In the genomic region with DNA sequence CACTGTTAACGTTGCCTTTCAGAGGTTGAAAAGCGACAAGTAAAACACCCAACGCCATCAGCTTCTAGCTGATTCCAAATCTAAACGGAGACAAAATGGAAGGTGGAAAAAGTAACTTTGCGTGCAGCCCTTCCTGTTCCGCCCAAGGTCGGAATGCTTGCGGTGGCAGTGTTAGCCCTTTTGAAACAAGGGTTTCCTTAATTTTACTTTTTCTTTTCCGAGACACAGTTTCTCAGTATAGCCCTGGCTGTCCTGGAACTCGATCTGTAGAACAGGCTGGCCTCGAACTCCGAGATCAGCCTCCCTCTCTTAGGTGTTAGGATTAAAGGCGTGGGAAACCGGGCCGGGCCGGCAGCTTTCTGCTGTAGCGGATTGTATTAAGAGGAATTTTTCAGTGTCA, we compare ENCODE assay signal across 8 mouse cellular contexts. TPM values are rescaled to one million over a fixed set of nuclear protein-coding genes. Genes with fewer than 3 reads are reported as not detected.
A peak's percentile ranks its signal among the peaks of the same experiment; 100 is the strongest.
DNase-seq lines count a peak whose midpoint lies in the region; TF ChIP-seq lines count a peak whose summit lies in the region.

No protein-coding gene starts in this region.

- DNase-seq in embryo, embryonic 11 days, result peak; percentile 47
- DNase-seq in embryo, embryonic 10.5 days (ENCODE audit: low spot score), result no peak
- DNase-seq in c-Kit-positive CD71-positive TER-119-positive erythroid progenitor cells, embryonic 14.5 days (ENCODE audit: low spot score), result peak; percentile 47
- no peak for DNase-seq in hindbrain, embryonic 10.5 days (ENCODE audit: low spot score)
- peak; percentile 15 for DNase-seq in layer of hippocampus, postnatal 36 days
- DNase-seq in testis, postnatal 14 days (ENCODE audit: low spot score), result peak; percentile 25

- peaks cover 24% of the 10 kb centered on the region for H3K4me1 ChIP-seq in hindbrain, embryonic 10.5 days (replicated peaks)
- H3K4me1 ChIP-seq in megakaryocyte, embryonic 14.5 days, result peaks cover 29% of the 10 kb centered on the region

- H3K79me2 ChIP-seq in C2C12 (ENCODE audit: control insufficient read depth, insufficient read depth), result peaks cover 55% of the 10 kb centered on the region

- H3K79me3 ChIP-seq in C2C12 (ENCODE audit: low read depth), result peaks cover 50% of the 10 kb centered on the region

- no peak for TF ChIP-seq CTCF in C2C12 (IDR thresholded peaks at IDR 0.05; ENCODE audit: control insufficient read depth, insufficient read depth, insufficient read length)

- H3ac ChIP-seq in C2C12 (ENCODE audit: control insufficient read depth, insufficient read length, low read depth), result peak overlapping the region; percentile 99

- 1% methylated on average over 17 of the region's 17 CpGs for WGBS in hindbrain, embryonic 10.5 days

- H3K27me3 ChIP-seq in C2C12 (ENCODE audit: control insufficient read depth, insufficient read depth, insufficient read length), result no peaks in the 10 kb centered on the region
- no peaks in the 10 kb centered on the region for H3K27me3 ChIP-seq in hindbrain, embryonic 10.5 days (ENCODE audit: insufficient read depth, poor library complexity, severe bottlenecking)
- no peaks in the 10 kb centered on the region for H3K27me3 ChIP-seq in megakaryocyte, embryonic 14.5 days (replicated peaks)

- peak overlapping the region; percentile 94 for H3K27ac ChIP-seq in hindbrain, embryonic 10.5 days

- H3K4me3 ChIP-seq in C2C12 (ENCODE audit: insufficient read depth, poor library complexity, severe bottlenecking), result peak overlapping the region; percentile 100
- H3K4me3 ChIP-seq in hindbrain, embryonic 10.5 days, result peak overlapping the region; percentile 73
- H3K4me3 ChIP-seq in megakaryocyte, embryonic 14.5 days (replicated peaks), result peak overlapping the region; percentile 95

- H3K9me3 ChIP-seq in hindbrain, embryonic 10.5 days, result no peaks in the 10 kb centered on the region
- H3K9me3 ChIP-seq in megakaryocyte, embryonic 14.5 days, result no peaks in the 10 kb centered on the region

- H3K36me3 ChIP-seq in C2C12 (ENCODE audit: control insufficient read depth, insufficient read depth), result peaks cover 6% of the 10 kb centered on the region
- H3K36me3 ChIP-seq in hindbrain, embryonic 10.5 days, result no peaks in the 10 kb centered on the region
- peaks cover 12% of the 10 kb centered on the region for H3K36me3 ChIP-seq in megakaryocyte, embryonic 14.5 days (replicated peaks; ENCODE audit: low read length)

TF ChIP-seq in C2C12, 6 proteins besides CTCF, POLR2A, EP300 and RAD21:
- no peak for TF ChIP-seq MYOD1 (IDR thresholded peaks at IDR 0.05; ENCODE audit: control insufficient read depth, insufficient read length, low read depth)
- no peak for TF ChIP-seq MAX (IDR thresholded peaks at IDR 0.05)
- no peak for TF ChIP-seq MYOG (IDR thresholded peaks at IDR 0.05; ENCODE audit: control insufficient read depth, extremely low read depth, insufficient read length)
- no peak for TF ChIP-seq USF1 (IDR thresholded peaks at IDR 0.05; ENCODE audit: low read depth)
- no peak for TF ChIP-seq FOSL1 (IDR thresholded peaks at IDR 0.05; ENCODE audit: insufficient read depth, low read length, poor library complexity, severe bottlenecking)
- no peak for TF ChIP-seq CEBPB (IDR thresholded peaks at IDR 0.05; ENCODE audit: low read depth)

RNA-seq across cellular contexts. Expression of gene C1d, which starts 0.5 kb away (rescaled TPM):
- 13.9 TPM for polyA plus RNA-seq in C2C12 (2012; fragmentation: generic; extraction: Trizol)
- polyA plus RNA-seq in hindbrain, embryonic 10.5 days (2016; fragmentation: Nextera tagmentation; extraction: Ambion mirVana), result 102 and 103 TPM in 2 replicates
- total RNA-seq in layer of hippocampus, postnatal 36 days (2021), result 10 to 100 TPM; 49.3 to 49.8 TPM
- 2.2 TPM in 1 of 2 replicates, not detected in the other for polyA plus RNA-seq in megakaryocyte, embryonic 14.5 days (2012; ENCODE audit: insufficient read depth, low replicate concordance)

RNA-seq across cellular contexts. Expression of gene Pno1, which starts 46.5 kb away (rescaled TPM):
- polyA plus RNA-seq in C2C12 (2012; fragmentation: generic; extraction: Trizol), result 48.5 TPM
- polyA plus RNA-seq in hindbrain, embryonic 10.5 days (2016; fragmentation: Nextera tagmentation; extraction: Ambion mirVana), result 89.5 and 109 TPM in 2 replicates
- 10 to 100 TPM; 26.6 to 30.3 TPM for total RNA-seq in layer of hippocampus, postnatal 36 days (2021)
- polyA plus RNA-seq in megakaryocyte, embryonic 14.5 days (2012; ENCODE audit: insufficient read depth, low replicate concordance), result 1.1 and 21.3 TPM in 2 replicates

Comparison
In these comparisons a context has a peak if more than half of its experiments do, and no peak if none do; other contexts are left out.
1. DNase-seq: peak in embryo, embryonic 11 days (single experiment), c-Kit-positive CD71-positive TER-119-positive erythroid progenitor cells, embryonic 14.5 days (single experiment), layer of hippocampus, postnatal 36 days (2 of 2) and testis, postnatal 14 days (single experiment); none in embryo, embryonic 10.5 days (single experiment) and hindbrain, embryonic 10.5 days (single experiment).
2. Peak in every context shown above with its lines, with median percentiles within 50 percentile points of each other: H3K4me3 ChIP-seq.